Mouse (Mus musculus): Measurements from ENCODE around the gene Prn.

The Prn gene

DNA sequence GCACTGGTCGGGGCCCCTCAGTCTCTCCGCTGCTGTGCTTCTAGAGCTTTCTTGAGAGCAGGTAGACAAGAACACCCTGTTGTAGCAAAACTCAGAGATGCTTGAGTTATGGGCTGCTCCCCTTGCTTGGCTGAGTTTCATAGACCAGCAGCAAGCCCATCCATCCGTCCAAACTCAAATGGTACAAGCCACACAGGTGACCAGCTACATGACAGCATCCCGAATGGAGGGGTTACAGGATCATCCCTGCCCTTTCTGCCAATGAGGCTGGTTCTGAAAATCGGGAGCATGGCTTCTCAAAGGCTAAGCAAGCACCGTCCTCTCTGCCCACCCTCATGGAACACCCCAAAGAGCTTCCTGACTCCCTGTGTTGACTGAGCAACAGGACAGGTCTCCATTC lies 85.2 kb downstream of the Prn start:
- in situ Hi-C loops (cut with MboI) = loop anchor here (25.0 kb wide), 1 partner anchor 242 kb away; the partner anchor contains the start of gene Tmem230

DNA sequence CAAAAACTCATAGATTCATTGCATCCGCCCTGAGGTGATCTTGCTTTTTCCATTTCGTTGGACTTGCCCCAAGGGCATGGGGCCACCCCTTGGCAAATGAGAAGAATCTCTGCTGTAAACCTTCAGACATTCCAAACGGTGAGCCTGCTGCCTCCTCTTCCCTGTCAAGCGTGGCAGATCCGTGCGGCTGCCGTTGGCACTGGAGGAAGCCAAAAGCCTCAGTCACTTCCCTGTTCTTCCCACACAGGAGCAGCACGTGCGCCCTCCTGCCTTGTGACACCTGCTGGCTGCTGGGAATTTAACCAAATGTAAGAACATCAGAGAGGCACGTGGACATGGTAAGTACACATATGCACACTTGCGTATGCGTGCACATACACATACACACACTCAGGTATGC lies 86.0 kb downstream of the Prn start:
- in situ Hi-C loops (cut with MboI) = loop anchor here (25.0 kb wide), 1 partner anchor 242 kb away; the partner anchor contains the start of gene Tmem230

DNA sequence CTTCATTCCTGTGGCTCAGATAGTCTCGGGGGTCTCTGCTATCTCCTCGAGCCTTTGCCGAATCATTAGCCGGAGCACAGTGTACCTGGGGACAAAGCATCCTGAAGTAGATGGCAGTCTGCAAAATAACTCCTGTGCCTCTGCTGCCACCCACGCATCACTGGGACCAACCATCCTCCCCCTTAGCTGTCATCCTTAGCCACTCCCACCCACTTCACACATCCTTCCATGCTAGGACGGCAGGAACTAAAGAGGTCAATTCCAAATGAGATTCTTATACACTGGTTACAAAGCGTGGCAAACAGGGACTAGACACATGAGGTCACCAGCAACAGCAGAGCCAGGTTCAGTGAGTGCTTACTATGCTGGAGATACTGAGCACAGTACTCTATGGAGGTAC lies 86.6 kb downstream of the Prn start:
- in situ Hi-C loops (cut with MboI) = loop anchor here (25.0 kb wide), 1 partner anchor 241 kb away; the partner anchor contains the start of gene Tmem230

DNA sequence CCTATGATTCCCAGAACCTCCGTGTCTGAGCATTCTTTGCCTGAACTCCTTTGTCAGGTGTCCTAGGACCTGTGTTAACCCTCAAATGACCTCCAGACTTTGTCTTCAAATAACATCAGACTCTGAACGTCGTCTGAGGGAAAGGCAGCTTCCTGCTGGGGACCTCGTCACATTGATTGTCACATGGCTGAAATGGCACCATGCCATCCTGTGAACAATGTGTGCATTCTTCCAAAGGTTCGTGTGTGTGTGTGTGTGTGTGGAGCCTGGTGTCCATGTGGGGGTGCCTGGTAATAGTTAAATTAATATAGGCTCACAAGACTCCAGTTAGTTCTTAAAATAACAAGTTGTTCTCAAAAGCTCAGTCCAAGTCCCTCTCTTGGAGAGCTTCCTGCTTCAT lies 87.6 kb downstream of the Prn start:
- in situ Hi-C loops (cut with MboI) = loop anchor here (25.0 kb wide), 1 partner anchor 240 kb away; the partner anchor contains the start of gene Tmem230

DNA sequence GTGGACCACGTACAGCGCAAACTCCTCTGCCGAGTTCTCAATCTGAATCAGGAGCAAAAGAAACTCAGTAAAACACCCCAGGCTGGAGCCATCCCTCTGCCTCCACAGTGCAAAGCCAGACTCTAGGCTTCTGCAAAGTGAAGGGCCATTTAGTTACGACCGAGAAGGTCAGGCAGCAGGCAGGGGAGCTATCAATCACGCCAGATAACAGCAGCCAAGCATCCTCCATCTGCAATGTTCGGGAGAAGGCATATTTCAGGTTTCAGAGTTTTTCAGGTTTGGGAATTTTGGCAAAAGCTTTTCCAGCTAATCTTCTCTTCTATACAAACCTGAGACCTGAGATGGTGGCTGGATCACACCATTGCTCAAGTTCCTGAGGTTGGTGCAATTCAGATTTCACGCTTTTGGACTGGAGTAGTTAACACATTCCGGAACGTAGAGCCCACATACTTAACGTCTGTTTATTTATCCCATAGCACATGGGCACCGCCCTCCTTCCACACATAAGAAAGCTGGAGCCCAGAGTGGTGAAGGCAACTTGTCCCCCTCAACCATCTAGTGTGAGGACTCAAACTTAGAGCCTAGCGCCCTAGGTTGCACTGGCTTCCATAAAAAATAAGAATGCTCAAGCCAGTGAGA lies 92.1 kb downstream of the Prn start:
- in situ Hi-C loops (cut with MboI) = no loop called here

DNA sequence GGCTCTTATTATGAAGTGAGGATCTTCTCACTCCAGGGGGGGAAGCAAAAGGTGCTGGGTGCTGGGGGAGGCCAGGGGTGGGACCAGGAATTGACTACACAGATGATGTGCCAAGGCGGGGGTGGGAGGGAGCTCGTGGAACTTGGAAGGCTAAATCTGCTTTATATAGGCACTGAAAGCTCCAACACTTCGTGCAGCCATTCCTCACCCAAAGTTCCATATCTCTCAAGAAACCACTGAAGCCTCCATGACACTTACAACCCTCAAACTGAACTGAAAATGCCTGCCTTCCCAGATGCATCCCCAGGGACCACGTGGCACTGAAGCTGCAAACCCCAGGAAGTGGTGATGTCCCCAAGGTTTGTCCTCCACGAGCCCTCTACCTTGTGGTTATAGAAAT lies 94.2 kb downstream of the Prn start:
- in situ Hi-C loops (cut with MboI) = no loop called here

DNA sequence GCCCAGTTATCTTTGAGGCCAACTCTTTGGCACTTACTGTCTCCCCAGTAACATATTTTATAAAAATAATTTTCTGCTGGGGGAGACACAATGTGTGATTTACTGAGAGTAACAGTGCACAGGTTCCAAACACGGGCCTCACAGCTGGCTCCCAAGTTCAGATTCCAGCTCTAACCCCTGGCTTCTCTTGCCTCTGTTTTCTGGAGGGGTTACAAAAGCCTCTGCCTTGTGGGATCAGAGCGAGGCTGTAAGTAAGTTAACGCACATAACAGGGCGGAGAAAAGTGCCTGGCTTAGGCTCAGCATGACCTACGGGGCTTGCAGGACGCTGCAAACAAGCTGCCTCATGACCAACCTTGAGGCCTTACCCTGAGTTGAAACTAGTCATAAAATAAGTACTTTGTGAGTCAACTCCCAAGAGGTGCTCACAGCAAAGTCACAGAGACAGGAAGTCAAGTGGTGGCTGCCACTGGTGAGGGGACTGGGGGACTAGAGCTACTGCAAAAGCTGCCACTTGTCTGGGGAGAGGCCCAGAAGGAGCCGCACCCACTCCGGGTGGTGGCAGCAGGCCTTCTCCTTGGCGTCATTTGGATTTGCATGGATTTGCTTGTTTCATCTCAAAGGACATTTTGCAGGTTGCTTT lies 94.9 kb downstream of the Prn start:
- in situ Hi-C loops (cut with MboI) = no loop called here

DNA sequence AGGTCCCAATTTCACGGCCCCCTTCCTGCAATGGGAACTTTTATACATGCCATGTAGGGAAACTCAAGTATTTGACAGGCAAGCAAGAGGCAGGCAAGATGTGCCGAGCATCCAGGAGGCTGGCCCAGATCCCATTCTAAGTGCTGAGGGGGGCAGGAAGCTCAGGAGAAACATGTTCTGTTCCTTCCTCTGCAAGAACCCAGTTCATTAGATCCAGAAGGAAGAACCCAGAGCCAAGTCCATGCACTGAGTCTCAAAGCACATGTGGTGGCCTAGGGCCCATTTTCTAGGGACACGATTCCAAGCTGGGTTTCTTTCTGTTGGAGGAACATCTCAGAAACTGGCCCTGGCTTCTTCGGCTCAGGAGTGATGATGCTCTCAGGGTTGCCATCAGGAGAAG lies 95.7 kb downstream of the Prn start:
- in situ Hi-C loops (cut with MboI) = no loop called here
